Mouse (Mus musculus) midbrain, embryonic 14.5 days (tissue): Measurements from ENCODE around the gene Slc9b1. TPM values are rescaled to one million over a fixed set of nuclear protein-coding genes. Genes with fewer than 3 reads are reported as not detected.
A peak's percentile ranks its signal among the peaks of the same experiment; 100 is the strongest.

Experiments used
- ATAC-seq: fragments of 200-750 bp; cut with Nextera tagmentation; 2 replicates; pipeline ENCODE4 v1.8.0; 2017; ENCODE audit warnings: moderate number of reproducible peaks, moderate library complexity; ENCODE audit not compliant: low FRiP score, low TSS enrichment
- DNase-seq: peaks from one replicate; pipeline ENCODE4 v3.0.0-alpha.2; 2015
- H3K27ac ChIP-seq: fragments of 300-500 bp; sonication (generic); replicated peaks from 2 replicates; pipeline ENCODE4 v1.5.1; 2014; ENCODE audit warnings: mild to moderate bottlenecking, low read depth, low read length, moderate library complexity
- H3K27me3 ChIP-seq: fragments of 300-500 bp; sonication (generic); 2 replicates; pipeline ENCODE4 v1.6.1; 2014; ENCODE audit warnings: low read length, control low read depth, mixed read lengths; ENCODE audit not compliant: control insufficient read depth, insufficient read depth
- H3K36me3 ChIP-seq: fragments of 300-500 bp; sonication (generic); 2 replicates; pipeline ENCODE4 v1.6.1; 2014; ENCODE audit warnings: low read length, control low read depth; ENCODE audit not compliant: control insufficient read depth, insufficient read depth
- H3K4me1 ChIP-seq: fragments of 300-500 bp; sonication (generic); 2 replicates; pipeline ENCODE4 v1.6.1; 2014; ENCODE audit warnings: mild to moderate bottlenecking, antibody characterized with exemption, low read length, control low read depth; ENCODE audit not compliant: control insufficient read depth, insufficient read depth
- H3K4me2 ChIP-seq: fragments of 300-500 bp; sonication (generic); 2 replicates; pipeline ENCODE4 v1.6.1; 2014; ENCODE audit warnings: mild to moderate bottlenecking, low read length, moderate library complexity
- H3K4me3 ChIP-seq: fragments of 300-500 bp; sonication (generic); replicated peaks from 2 replicates; pipeline ENCODE4 v1.5.1; 2014; ENCODE audit warnings: low read depth, low read length
- H3K9ac ChIP-seq: fragments of 300-500 bp; sonication (generic); replicated peaks from 2 replicates; pipeline ENCODE4 v1.6.1; 2014; ENCODE audit warnings: mild to moderate bottlenecking, low read length, moderate library complexity
- H3K9me3 ChIP-seq: fragments of 300-500 bp; sonication (generic); 2 replicates; pipeline ENCODE4 v1.6.1; 2016; ENCODE audit warnings: low read length, control low read depth, mixed read lengths; ENCODE audit not compliant: control insufficient read depth
- WGBS: fragments of 180-500 bp; shearing (Covaris S2); extraction: QIAGEN DNeasy Blood & Tissue Kit; methylation state at CpG from one replicate; pipeline ENCODE4 v1.1.7; 2014; 5-methylcytosine and 5-hydroxymethylcytosine counted together
- polyA plus RNA-seq: library from polyadenylated mRNA; unstranded; fragments of >200 nt; fragmentation: Nextera tagmentation; extraction: Ambion mirVana; gene quantifications from 2 replicates; pipeline ENCODE4 v1.2.1, GENCODE M21; 2014

Gene Slc9b1
- polyA plus RNA-seq = 0.82 TPM in 1 of 2 replicates, not detected in the other

- no peak for DNase-seq
- Histone ChIP-seq H3K9ac (no peak within 1 kb of the TSS), H3K9me3 (no peaks in the 10 kb centered on the region), H3K4me3 (no peak within 1 kb of the TSS), H3K27ac (no peak within 1 kb of the TSS), H3K4me2 (no peak within 1 kb of the TSS), H3K36me3 (no peaks in the 10 kb centered on the region), H3K27me3 (no peaks in the 10 kb centered on the region), H3K4me1 (no peaks in the 10 kb centered on the region)
- WGBS = 82% methylated on average over 14 of the region's 14 CpGs
- no peak for ATAC-seq
Measured at GRCm38 (mm10) chr3:135347739-135348264, at the start of gene Slc9b1. Gene Slc9b1, plus strand, starts transcription at chr3:135348029.

GRCm38 (mm10) chr3:135298560-135298959 is 49.3 kb upstream of the Slc9b1 start:
- Histone ChIP-seq H3K4me3 (no peak overlapping the region), H3K27ac (no peak overlapping the region), H3K9ac (no peak overlapping the region), H3K27me3 (no peaks in the 10 kb centered on the region), H3K4me1 (0 out of 2 replicates have a peak, but pooled peaks cover 8% of the 10 kb centered on the region), H3K4me2 (no peak overlapping the region), H3K36me3 (no peaks in the 10 kb centered on the region), H3K9me3 (no peaks in the 10 kb centered on the region)
- 91% methylated on average over 3 of the region's 3 CpGs for WGBS
- ATAC-seq (no peak), DNase-seq (no peak)

DNA sequence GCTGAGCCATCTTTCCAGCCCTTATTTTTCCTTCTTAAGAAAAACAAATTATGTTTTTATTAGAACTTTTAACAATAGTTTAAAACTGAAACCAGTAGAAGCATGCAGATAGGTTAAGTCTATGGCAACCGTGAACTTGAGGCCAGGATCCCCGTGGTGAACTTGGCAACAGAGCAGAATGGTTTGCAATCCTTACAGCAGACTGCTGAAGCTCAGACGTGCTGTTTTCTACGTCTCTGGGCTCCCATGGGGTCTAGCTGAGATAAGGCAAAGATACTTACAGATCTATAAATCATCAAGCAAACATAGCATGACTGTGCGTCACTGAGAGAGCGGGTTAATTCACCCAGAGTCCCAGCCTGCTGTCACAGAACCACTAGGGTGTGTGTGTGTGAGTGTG is 47.7 kb upstream of the Slc9b1 start:
- 65% methylated on average over 6 of the region's 6 CpGs for WGBS
- Histone ChIP-seq H3K27ac (no peak overlapping the region), H3K36me3 (no peaks in the 10 kb centered on the region), H3K27me3 (no peaks in the 10 kb centered on the region), H3K9ac (no peak overlapping the region), H3K4me2 (no peak overlapping the region), H3K9me3 (no peaks in the 10 kb centered on the region), H3K4me1 (peaks cover 10% of the 10 kb centered on the region), H3K4me3 (no peak overlapping the region)
- DNase-seq (no peak), ATAC-seq (no peak)

- Histone ChIP-seq H3K4me3 (no peak overlapping the region), H3K27ac (no peak overlapping the region), H3K4me2 (no peak overlapping the region), H3K27me3 (no peaks in the 10 kb centered on the region; the same call in 1 of the 2 replicates), H3K9ac (no peak overlapping the region), H3K36me3 (no peaks in the 10 kb centered on the region), H3K4me1 (peaks cover 17% of the 10 kb centered on the region), H3K9me3 (no peaks in the 10 kb centered on the region)
- WGBS = 6% methylated on average over 6 of the region's 6 CpGs
- DNase-seq (no peak), ATAC-seq (no peak)
Measured at GRCm38 (mm10) chr3:135304060-135304459, 43.8 kb upstream of the Slc9b1 start.

GRCm38 (mm10) chr3:135304566-135304965 is 43.3 kb upstream of the Slc9b1 start:
- no peak for ATAC-seq

DNA sequence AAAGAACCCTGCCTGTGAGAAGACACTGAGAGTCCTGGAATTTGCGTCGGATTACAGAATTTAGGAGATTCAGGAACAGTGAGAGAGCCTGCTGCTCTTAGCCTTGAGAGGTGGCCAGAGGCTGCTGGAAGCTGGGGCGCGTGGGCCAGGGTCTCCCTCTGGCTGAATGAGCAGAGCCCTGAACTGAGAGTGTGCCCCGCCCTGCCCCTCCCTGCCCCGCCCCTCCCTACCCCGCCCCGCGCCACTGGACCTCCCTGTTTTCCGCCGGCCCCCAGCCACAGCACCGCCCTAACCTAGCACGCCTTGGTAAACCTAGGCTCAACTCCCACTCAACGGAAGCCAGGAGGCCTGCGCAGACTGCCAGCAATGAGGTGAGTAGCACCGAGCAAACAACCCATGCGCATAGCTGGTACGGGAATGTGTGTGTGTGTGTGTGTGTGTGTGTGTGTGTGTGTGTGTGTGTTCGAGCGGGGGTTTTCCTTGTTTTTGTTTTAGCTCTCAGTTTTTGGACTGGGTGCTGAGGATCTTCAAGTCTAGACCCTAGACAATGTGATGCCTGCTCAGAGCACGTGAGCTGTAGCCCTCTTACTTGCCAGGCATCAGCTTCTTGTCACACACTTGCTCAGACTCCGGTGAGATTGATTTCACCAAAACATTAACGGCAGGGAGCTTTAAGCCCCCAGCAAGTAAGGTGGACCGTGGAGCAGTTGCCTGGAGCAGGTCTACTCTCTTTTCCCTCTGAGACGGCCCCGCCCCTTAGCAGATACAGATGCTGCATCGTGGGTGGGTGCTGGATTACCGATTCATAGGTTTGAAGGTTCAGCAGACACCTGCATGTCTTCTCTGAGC is 40.2 kb upstream of the Slc9b1 start, which contains the start of gene Slc9b2:
Gene Slc9b2 (plus strand): TSS at position 290 of the 849 bp plus-strand sequence.
- Histone ChIP-seq H3K36me3 (no peaks in the 10 kb centered on the region), H3K4me2 (peak within 1 kb of the TSS; percentile 57), H3K4me1 (peaks cover 17% of the 10 kb centered on the region), H3K4me3 (peak within 1 kb of the TSS; percentile 24), H3K27ac (no peak within 1 kb of the TSS), H3K9me3 (no peaks in the 10 kb centered on the region), H3K9ac (peak within 1 kb of the TSS; percentile 31; the same call in 1 of the 2 replicates), H3K27me3 (no peaks in the 10 kb centered on the region; the same call in 1 of the 2 replicates)
- ATAC-seq (peak; percentile 76), DNase-seq (peak; percentile 44)
- 13% methylated on average over 28 of the region's 28 CpGs for WGBS

More at GRCm38 (mm10) chr3:135304566-135304965, 43.3 kb upstream of the Slc9b1 start:
- WGBS = 4% methylated on average over 9 of the region's 9 CpGs
- no peaks in the 10 kb centered on the region; the same call in 1 of the 2 replicates for H3K27me3 ChIP-seq
- no peak for DNase-seq
- H3K9me3 ChIP-seq = no peaks in the 10 kb centered on the region
- no peak overlapping the region for H3K4me2 ChIP-seq
- H3K4me1 ChIP-seq = peaks cover 17% of the 10 kb centered on the region
- H3K36me3 ChIP-seq = no peaks in the 10 kb centered on the region
- no peak overlapping the region for H3K27ac ChIP-seq
- no peak overlapping the region for H3K9ac ChIP-seq
- no peak overlapping the region for H3K4me3 ChIP-seq

DNA sequence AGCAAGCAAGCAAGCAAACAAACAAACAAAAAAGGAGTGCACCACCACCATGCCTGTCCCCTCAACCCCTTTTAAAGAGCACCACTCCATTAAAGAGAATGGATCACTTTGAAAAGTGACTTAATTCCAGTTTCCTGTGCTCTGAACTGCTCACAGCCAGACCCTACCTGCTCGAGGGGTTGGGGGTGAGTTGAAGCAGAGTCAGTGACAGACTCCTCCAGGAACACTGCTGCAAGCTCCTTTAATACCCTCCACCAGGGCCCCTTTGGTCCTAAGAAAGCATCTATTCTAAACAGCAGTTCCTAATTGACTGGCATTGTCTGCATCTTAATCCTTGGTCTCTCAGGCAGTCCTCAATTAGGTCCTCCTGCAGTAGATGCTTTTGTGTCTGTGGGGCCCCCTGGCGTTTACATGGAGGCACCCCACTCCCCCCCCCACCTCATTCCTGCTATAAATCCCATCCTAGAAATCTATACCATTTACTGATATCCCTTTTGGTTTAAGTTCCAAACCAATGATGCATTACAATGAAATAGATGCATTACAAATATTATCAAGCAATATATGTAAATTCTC is 34.8 kb upstream of the Slc9b1 start:
- Histone ChIP-seq H3K27ac (no peak overlapping the region), H3K4me1 (0 out of 2 replicates have a peak, but pooled peaks cover 1% of the 10 kb centered on the region), H3K9ac (no peak overlapping the region), H3K4me3 (no peak overlapping the region), H3K4me2 (no peak overlapping the region), H3K27me3 (no peaks in the 10 kb centered on the region), H3K9me3 (no peaks in the 10 kb centered on the region; the same call in 1 of the 2 replicates), H3K36me3 (no peaks in the 10 kb centered on the region)
- DNase-seq (no peak), ATAC-seq (no peak)
- 9% methylated on average over 2 of the region's 2 CpGs for WGBS

DNA sequence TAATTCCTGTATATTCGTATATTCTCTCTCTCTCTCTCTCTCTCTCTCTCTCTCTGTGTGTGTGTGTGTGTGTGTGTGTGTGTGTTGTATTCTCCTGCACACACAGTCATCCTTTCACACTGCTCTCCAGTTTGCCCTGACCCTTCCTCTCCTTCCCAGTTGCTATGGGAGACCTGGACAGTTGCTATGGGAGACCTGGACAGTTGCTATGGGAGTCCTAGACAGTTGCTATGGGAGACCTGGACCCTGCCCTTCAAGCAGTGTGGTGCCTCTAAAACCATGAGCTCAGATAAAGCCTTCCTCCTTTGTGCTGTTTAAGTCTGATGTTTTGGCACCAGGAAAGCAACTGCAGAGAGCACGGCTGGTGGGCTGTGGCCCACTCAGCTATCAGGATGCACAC is 34.1 kb upstream of the Slc9b1 start:
- Histone ChIP-seq H3K36me3 (no peaks in the 10 kb centered on the region), H3K4me1 (no peaks in the 10 kb centered on the region), H3K9ac (no peak overlapping the region), H3K4me2 (no peak overlapping the region), H3K4me3 (no peak overlapping the region), H3K27ac (no peak overlapping the region), H3K27me3 (no peaks in the 10 kb centered on the region), H3K9me3 (no peaks in the 10 kb centered on the region; the same call in 1 of the 2 replicates)
- ATAC-seq (no peak), DNase-seq (no peak)
- 32% methylated on average over 2 of the region's 2 CpGs for WGBS
